Mouse (Mus musculus) cortical plate, adult 2 months (tissue): ENCODE results near the gene Dhrs7b.

Source experiments
- CTCF ChIP-seq: fragments of 200-500 bp; IDR thresholded peaks from 2 replicates; pipeline ENCODE4 v1.5.1; 2011; ENCODE audit warnings: mild to moderate bottlenecking, control low read depth, low read length; ENCODE audit not compliant: insufficient read depth; ENCODE audit errors: extremely low read depth
- POLR2A ChIP-seq: fragments of 200-500 bp; IDR thresholded peaks from 2 replicates; pipeline ENCODE4 v1.6.1; 2011; ENCODE audit warnings: mild to moderate bottlenecking, low read length, control low read depth; ENCODE audit not compliant: insufficient read depth; ENCODE audit errors: extremely low read depth

- TF ChIP-seq POLR2A (no peak), CTCF (no peak)
Measured at GRCm38 (mm10) chr11:60828903-60829302, 1.5 kb upstream of the Dhrs7b start.
